Mouse (Mus musculus) midbrain, postnatal 0 days (tissue): Measurements from ENCODE around the gene Kcnma1. TPM values are rescaled to one million over a fixed set of nuclear protein-coding genes. Genes with fewer than 3 reads are reported as not detected.

Experiments
- ATAC-seq: fragments of 200-750 bp; cut with Nextera tagmentation; 2 replicates; pipeline ENCODE4 v1.8.0; 2017; ENCODE audit warnings: moderate number of reproducible peaks, mild to moderate bottlenecking, moderate TSS enrichment, moderate library complexity; ENCODE audit not compliant: low FRiP score
- DNase-seq: peaks from one replicate; pipeline ENCODE4 v3.0.0-alpha.2; 2015; ENCODE audit warnings: low spot score
- H3K27ac ChIP-seq: fragments of 300-500 bp; sonication (generic); 2 replicates; pipeline ENCODE4 v1.5.1; 2014; ENCODE audit warnings: low read depth, mild to moderate bottlenecking, low read length, mixed read lengths
- H3K27me3 ChIP-seq: fragments of 300-500 bp; sonication (generic); 2 replicates; pipeline ENCODE4 v1.6.1; 2014; ENCODE audit warnings: low read length, control low read depth, mixed read lengths; ENCODE audit not compliant: insufficient read depth
- H3K36me3 ChIP-seq: fragments of 300-500 bp; sonication (generic); 2 replicates; pipeline ENCODE4 v1.6.1; 2014; ENCODE audit warnings: low read length, control low read depth, mixed read lengths; ENCODE audit not compliant: insufficient read depth
- H3K4me1 ChIP-seq: fragments of 300-500 bp; sonication (generic); 2 replicates; pipeline ENCODE4 v1.6.1; 2014; ENCODE audit warnings: mild to moderate bottlenecking, control low read depth, antibody characterized with exemption, low read length, mixed read lengths; ENCODE audit not compliant: insufficient read depth
- H3K4me2 ChIP-seq: fragments of 300-500 bp; sonication (generic); 2 replicates; pipeline ENCODE4 v1.6.1; 2014; ENCODE audit warnings: low read depth, mild to moderate bottlenecking, low read length, mixed read lengths; ENCODE audit not compliant: poor library complexity, severe bottlenecking
- H3K4me3 ChIP-seq: fragments of 300-500 bp; sonication (generic); 2 replicates; pipeline ENCODE4 v1.5.1; 2014; ENCODE audit warnings: low read depth, mild to moderate bottlenecking, low read length, moderate library complexity
- H3K9ac ChIP-seq: fragments of 300-500 bp; sonication (generic); replicated peaks from 2 replicates; pipeline ENCODE4 v1.6.1; 2014; ENCODE audit warnings: mild to moderate bottlenecking, low read length, moderate library complexity, mixed read lengths; ENCODE audit not compliant: poor library complexity, severe bottlenecking
- H3K9me3 ChIP-seq: fragments of 300-500 bp; sonication (generic); 2 replicates; pipeline ENCODE4 v1.6.1; 2016; ENCODE audit warnings: low read length, control low read depth
- CTCF ChIP-seq: IDR thresholded peaks from 2 replicates; pipeline ENCODE4 v1.5.1; 2016; ENCODE audit warnings: antibody characterized with exemption, mild to moderate bottlenecking
- WGBS: fragments of 180-500 bp; shearing (Covaris S2); extraction: QIAGEN DNeasy Blood & Tissue Kit; methylation state at CpG from one replicate; pipeline ENCODE4 v1.1.7; 2014; 5-methylcytosine and 5-hydroxymethylcytosine counted together
- polyA plus RNA-seq: library from polyadenylated mRNA; unstranded; fragments of >200 nt; fragmentation: Nextera tagmentation; extraction: Ambion mirVana; gene quantifications from 2 replicates; pipeline ENCODE4 v1.2.1, GENCODE M21; 2015
- total RNA-seq: library from RNA; depleted of rRNA; stranded (reverse); fragments of >200 nt; gene quantifications from 2 replicates; pipeline ENCODE4 v1.2.3, GENCODE M21; 2014

The Kcnma1 gene
- total and polyA plus RNA-seq, 2 experiments from 2014 or later = 20.6 to 45.7 TPM

GRCm38 (mm10) chr14:23931671-23932071 lies 82.6 kb downstream of the Kcnma1 start:
- no peak for ATAC-seq
- Histone ChIP-seq H3K27me3 (no peaks in the 10 kb centered on the region), H3K4me3 (no peak overlapping the region), H3K36me3 (no peaks in the 10 kb centered on the region), H3K4me2 (no peak overlapping the region), H3K27ac (no peak overlapping the region), H3K4me1 (no peaks in the 10 kb centered on the region), H3K9me3 (no peaks in the 10 kb centered on the region), H3K9ac (no peak overlapping the region)
- TF ChIP-seq CTCF = no peak
- 82% methylated on average over 6 of the region's 6 CpGs for WGBS
- DNase-seq = no peak

- Histone ChIP-seq H3K27ac (no peak overlapping the region), H3K4me3 (no peak overlapping the region), H3K4me1 (no peaks in the 10 kb centered on the region), H3K4me2 (no peak overlapping the region), H3K9me3 (no peaks in the 10 kb centered on the region), H3K27me3 (no peaks in the 10 kb centered on the region), H3K9ac (no peak overlapping the region), H3K36me3 (no peaks in the 10 kb centered on the region)
- ATAC-seq = no peak
- no peak for DNase-seq
- 81% methylated on average over 3 of the region's 3 CpGs for WGBS
- no peak for TF ChIP-seq CTCF
These were observed 85.1 kb downstream of the Kcnma1 start for GRCm38 (mm10) chr14:23929168-23929567.

- H3K9ac ChIP-seq = no peak overlapping the region
- H3K36me3 ChIP-seq = no peaks in the 10 kb centered on the region
- no peaks in the 10 kb centered on the region for H3K9me3 ChIP-seq
- H3K4me2 ChIP-seq = no peak overlapping the region
- no peak for TF ChIP-seq CTCF
- no peaks in the 10 kb centered on the region for H3K4me1 ChIP-seq
- H3K4me3 ChIP-seq = no peak overlapping the region
- 77% methylated on average over 2 of the region's 2 CpGs for WGBS
- ATAC-seq (no peak), DNase-seq (no peak)
- H3K27ac ChIP-seq = 0 out of 2 replicates have a peak overlapping the region, but pooled peaks have one; percentile 26
- no peaks in the 10 kb centered on the region for H3K27me3 ChIP-seq
These were observed 90.9 kb downstream of the Kcnma1 start for GRCm38 (mm10) chr14:23923356-23923755.

- Histone ChIP-seq H3K4me3 (no peak overlapping the region), H3K9me3 (no peaks in the 10 kb centered on the region), H3K4me2 (no peak overlapping the region), H3K36me3 (no peaks in the 10 kb centered on the region), H3K9ac (no peak overlapping the region), H3K27ac (peak overlapping the region; percentile 26; the same call in 1 of the 2 replicates), H3K4me1 (no peaks in the 10 kb centered on the region), H3K27me3 (no peaks in the 10 kb centered on the region)
- TF ChIP-seq CTCF = no peak
- WGBS = 66% methylated on average over 3 of the region's 3 CpGs
- peak; percentile 26 for DNase-seq
- ATAC-seq = no peak
These were observed 91.5 kb downstream of the Kcnma1 start for GRCm38 (mm10) chr14:23922755-23923154.

GRCm38 (mm10) chr14:23911108-23911629 lies 103.1 kb downstream of the Kcnma1 start:
- Histone ChIP-seq H3K4me3 (no peak overlapping the region), H3K9ac (no peak overlapping the region), H3K36me3 (no peaks in the 10 kb centered on the region), H3K27me3 (no peaks in the 10 kb centered on the region), H3K27ac (no peak overlapping the region), H3K4me1 (no peaks in the 10 kb centered on the region), H3K9me3 (no peaks in the 10 kb centered on the region), H3K4me2 (no peak overlapping the region)
- no peak for TF ChIP-seq CTCF
- ATAC-seq = no peak
- WGBS = 58% methylated on average over 1 of the region's 1 CpGs
- DNase-seq = no peak

- WGBS = 75% methylated on average over 5 of the region's 5 CpGs
- no peaks in the 10 kb centered on the region for H3K27me3 ChIP-seq
- no peak for DNase-seq
- H3K9ac ChIP-seq = no peak overlapping the region
- ATAC-seq = no peak
- H3K9me3 ChIP-seq = no peaks in the 10 kb centered on the region
- H3K4me3 ChIP-seq = no peak overlapping the region
- H3K4me2 ChIP-seq = no peak overlapping the region
- no peak overlapping the region for H3K27ac ChIP-seq
- H3K4me1 ChIP-seq = no peaks in the 10 kb centered on the region
- no peaks in the 10 kb centered on the region for H3K36me3 ChIP-seq
- no peak for TF ChIP-seq CTCF
These were observed 105.7 kb downstream of the Kcnma1 start for GRCm38 (mm10) chr14:23908564-23908963.
